Mouse (Mus musculus) heart, postnatal 0 days (tissue): ENCODE measurements at regions not wholly inside any gene's neighbourhood (a gene's known extent, or its start where the extent isn't known, plus 50 kb on each side); places are given as distances from the start of the nearest gene placed in this dataset.

Experiments used
- CTCF ChIP-seq: IDR thresholded peaks from 2 replicates; pipeline ENCODE4 v1.5.1; 2016; ENCODE audit warnings: antibody characterized with exemption, control low read depth, low read depth
- EP300 ChIP-seq: IDR thresholded peaks from 2 replicates; pipeline ENCODE4 v1.6.1; 2016; ENCODE audit warnings: antibody characterized with exemption, low read depth

GRCm38 (mm10) chr7:115230525-115230924 is 487.0 kb downstream of the Insc start:
- TF ChIP-seq CTCF (no peak), EP300 (no peak)
